Mouse (Mus musculus): ENCODE measurements around the gene Grm1. TPM values are rescaled to one million over a fixed set of nuclear protein-coding genes. Genes with fewer than 3 reads are reported as not detected.
"Not testable (repeated sequence)": the region's sequence is repeated elsewhere in the genome, so short reads cannot be mapped to it uniquely, and the experiment has no call there.

Gene Grm1
- 3.2 and 4.0 TPM in 2 replicates for polyA plus RNA-seq (2015; fragmentation: Nextera tagmentation; extraction: Ambion mirVana)

GRCm38 (mm10) chr10:11081611-11082398 lies at the start of gene Grm1:
Gene Grm1, minus strand, starts transcription at chr10:11082356.
- H3K27ac ChIP-seq: no peak within 1 kb of the TSS
- H3K9ac ChIP-seq: peak within 1 kb of the TSS; percentile 70
- H3K36me3 ChIP-seq: no peaks in the 10 kb centered on the region
- H3K4me3 ChIP-seq: peak within 1 kb of the TSS; percentile 49
- H3K9me3 ChIP-seq: no peaks in the 10 kb centered on the region
- 2% methylated on average over 31 of the region's 32 CpGs for WGBS
- H3K4me1 ChIP-seq (replicated peaks): peaks cover 18% of the 10 kb centered on the region
- H3K4me2 ChIP-seq: peak within 1 kb of the TSS; percentile 74
- peak; percentile 89 for ATAC-seq (ENCODE audit: low FRiP score)
- peaks cover 39% of the 10 kb centered on the region for H3K27me3 ChIP-seq

- H3K4me1 ChIP-seq (replicated peaks): no peaks in the 10 kb centered on the region
- H3K27ac ChIP-seq: no peak overlapping the region
- H3K9ac ChIP-seq: no peak overlapping the region
- H3K27me3 ChIP-seq: no peaks in the 10 kb centered on the region
- H3K9me3 ChIP-seq: no peaks in the 10 kb centered on the region
- H3K36me3 ChIP-seq: no peaks in the 10 kb centered on the region
- no peak for ATAC-seq (ENCODE audit: low FRiP score)
- 97% methylated on average over 2 of the region's 2 CpGs for WGBS
- no peak overlapping the region for H3K4me3 ChIP-seq
- H3K4me2 ChIP-seq: no peak overlapping the region
Observed at GRCm38 (mm10) chr10:11121781-11122180, 39.6 kb upstream of the Grm1 start.

- Histone ChIP-seq H3K9ac (no peak overlapping the region), H3K4me3 (no peak overlapping the region), H3K27ac (no peak overlapping the region), H3K9me3 (no peaks in the 10 kb centered on the region), H3K4me2 (no peak overlapping the region), H3K27me3 (no peaks in the 10 kb centered on the region), H3K4me1 (replicated peaks) (no peaks in the 10 kb centered on the region), H3K36me3 (no peaks in the 10 kb centered on the region)
- ATAC-seq (ENCODE audit: low FRiP score): no peak
- WGBS: 90% methylated on average over 4 of the region's 4 CpGs
Observed at GRCm38 (mm10) chr10:11098475-11099044, 16.4 kb upstream of the Grm1 start.

- no peak overlapping the region for H3K4me2 ChIP-seq
- H3K27me3 ChIP-seq: peaks cover 18% of the 10 kb centered on the region
- H3K27ac ChIP-seq: no peak overlapping the region
- no peak overlapping the region for H3K4me3 ChIP-seq
- no peak overlapping the region for H3K9ac ChIP-seq
- 0 out of 2 replicates have a peak, but pooled peaks cover 3% of the 10 kb centered on the region for H3K4me1 ChIP-seq (replicated peaks)
- H3K36me3 ChIP-seq: no peaks in the 10 kb centered on the region
- 93% methylated on average over 3 of the region's 3 CpGs for WGBS
- ATAC-seq (ENCODE audit: low FRiP score): no peak
- no peaks in the 10 kb centered on the region for H3K9me3 ChIP-seq
Observed at GRCm38 (mm10) chr10:11086348-11086747, 4.2 kb upstream of the Grm1 start.

- no peak; the same call in none of the 2 replicates for ATAC-seq (ENCODE audit: low FRiP score)
- no peaks in the 10 kb centered on the region for H3K9me3 ChIP-seq
- H3K36me3 ChIP-seq: no peaks in the 10 kb centered on the region
- H3K27me3 ChIP-seq: peaks cover 39% of the 10 kb centered on the region
- H3K9ac ChIP-seq: peak overlapping the region; percentile 70
- H3K27ac ChIP-seq: no peak overlapping the region
- H3K4me2 ChIP-seq: peak overlapping the region; percentile 74
- H3K4me3 ChIP-seq: peak overlapping the region; percentile 49
- H3K4me1 ChIP-seq (replicated peaks): peaks cover 18% of the 10 kb centered on the region
- 9% methylated on average over 25 of the region's 25 CpGs for WGBS
Observed at GRCm38 (mm10) chr10:11080725-11081610, 1.2 kb downstream of the Grm1 start.

GRCm38 (mm10) chr10:11080013-11080724 lies 2.0 kb downstream of the Grm1 start:
- Histone ChIP-seq H3K4me2 (peak overlapping the region; percentile 74), H3K9me3 (no peaks in the 10 kb centered on the region), H3K4me3 (peak overlapping the region; percentile 49), H3K27ac (no peak overlapping the region), H3K9ac (peak overlapping the region; percentile 61), H3K4me1 (replicated peaks) (peaks cover 18% of the 10 kb centered on the region), H3K36me3 (no peaks in the 10 kb centered on the region), H3K27me3 (peaks cover 39% of the 10 kb centered on the region)
- 10% methylated on average over 33 of the region's 33 CpGs for WGBS
- ATAC-seq (ENCODE audit: low FRiP score): no peak

GRCm38 (mm10) chr10:11079506-11079905 lies 2.6 kb downstream of the Grm1 start:
- ATAC-seq (ENCODE audit: low FRiP score): no peak
- peaks cover 18% of the 10 kb centered on the region for H3K4me1 ChIP-seq (replicated peaks)
- no peak overlapping the region for H3K27ac ChIP-seq
- H3K9me3 ChIP-seq: no peaks in the 10 kb centered on the region
- no peaks in the 10 kb centered on the region for H3K36me3 ChIP-seq
- peaks cover 39% of the 10 kb centered on the region for H3K27me3 ChIP-seq
- peak overlapping the region; percentile 49 for H3K4me3 ChIP-seq
- H3K4me2 ChIP-seq: peak overlapping the region; percentile 74; the same call in 1 of the 2 replicates
- WGBS: 81% methylated on average over 8 of the region's 8 CpGs
- no peak overlapping the region for H3K9ac ChIP-seq

- Histone ChIP-seq H3K4me1 (replicated peaks) (no peaks in the 10 kb centered on the region), H3K27ac (no peak overlapping the region), H3K9ac (no peak overlapping the region), H3K36me3 (no peaks in the 10 kb centered on the region), H3K4me3 (no peak overlapping the region), H3K4me2 (no peak overlapping the region), H3K9me3 (no peaks in the 10 kb centered on the region), H3K27me3 (no peaks in the 10 kb centered on the region)
- ATAC-seq (ENCODE audit: low FRiP score): no peak
- 83% methylated on average over 2 of the region's 2 CpGs for WGBS
Observed at GRCm38 (mm10) chr10:11065136-11065535, 17.0 kb downstream of the Grm1 start.

- H3K4me2 ChIP-seq: no peak overlapping the region
- no peak overlapping the region for H3K9ac ChIP-seq
- H3K9me3 ChIP-seq: no peaks in the 10 kb centered on the region
- H3K36me3 ChIP-seq: no peaks in the 10 kb centered on the region
- WGBS: 80% methylated on average over 10 of the region's 10 CpGs
- no peaks in the 10 kb centered on the region for H3K4me1 ChIP-seq (replicated peaks)
- no peak overlapping the region for H3K4me3 ChIP-seq
- ATAC-seq (ENCODE audit: low FRiP score): peak; percentile 54
- no peak overlapping the region for H3K27ac ChIP-seq
- no peaks in the 10 kb centered on the region for H3K27me3 ChIP-seq
Observed at GRCm38 (mm10) chr10:11061318-11062071, 20.7 kb downstream of the Grm1 start.

GRCm38 (mm10) chr10:11049361-11049760 lies 32.8 kb downstream of the Grm1 start:
- Histone ChIP-seq H3K9me3 (no peaks in the 10 kb centered on the region), H3K4me1 (replicated peaks) (no peaks in the 10 kb centered on the region), H3K9ac (no peak overlapping the region), H3K4me2 (no peak overlapping the region), H3K27ac (no peak overlapping the region), H3K27me3 (no peaks in the 10 kb centered on the region), H3K4me3 (no peak overlapping the region), H3K36me3 (no peaks in the 10 kb centered on the region)
- 85% methylated on average over 7 of the region's 7 CpGs for WGBS
- no peak for ATAC-seq (ENCODE audit: low FRiP score)

- not testable (repeated sequence) for H3K4me3 ChIP-seq; H3K4me2 ChIP-seq; H3K9me3 ChIP-seq; H3K4me1 ChIP-seq (replicated peaks); ATAC-seq (ENCODE audit: low FRiP score); H3K27me3 ChIP-seq; H3K27ac ChIP-seq; H3K9ac ChIP-seq; H3K36me3 ChIP-seq
- 67% methylated on average over 13 of the region's 13 CpGs for WGBS
Observed at GRCm38 (mm10) chr10:11045421-11045820, 36.7 kb downstream of the Grm1 start.

Measured in hindbrain, embryonic 13.5 days (tissue).